Mouse (Mus musculus) ES-E14 (cell line): ENCODE measurements around the gene Arhgef28. TPM values are rescaled to one million over a fixed set of nuclear protein-coding genes. Genes with fewer than 3 reads are reported as not detected.
A peak's percentile ranks its signal among the peaks of the same experiment; 100 is the strongest.

Source experiments
- DNase-seq: peaks from one replicate; pipeline ENCODE4 v3.0.0-alpha.2; 2013; ENCODE audit warnings: low read depth, low spot score
- H3K27ac ChIP-seq: 2 replicates; pipeline ENCODE4 v1.5.1; 2012; ENCODE audit warnings: low read depth, mild to moderate bottlenecking, low read length, moderate library complexity, mixed read lengths; ENCODE audit not compliant: poor library complexity, insufficient read depth, severe bottlenecking
- H3K36me3 ChIP-seq: 2 replicates; pipeline ENCODE4 v1.6.1; 2012; ENCODE audit warnings: mild to moderate bottlenecking, low read length, moderate library complexity, mixed read lengths; ENCODE audit not compliant: control insufficient read depth, poor library complexity, insufficient read depth, severe bottlenecking
- H3K4me1 ChIP-seq, 2 experiments: fragments of 150-350 bp in 1 of 2; sonication (generic) in 1 of 2; 2 replicates each; pipeline ENCODE4 v1.6.1; 2012; ENCODE audit warnings: low read length in 2 of 2, mild to moderate bottlenecking in 1 of 2, mixed read lengths in 1 of 2; ENCODE audit not compliant: control insufficient read depth in 2 of 2, insufficient read depth in 2 of 2, poor library complexity in 1 of 2
- H3K4me3 ChIP-seq, 2 experiments: fragments of 150-350 bp in 1 of 2; sonication (generic) in 1 of 2; 2 replicates each; pipeline ENCODE4 v1.5.1; 2012; ENCODE audit warnings: low read length in 2 of 2, low read depth in 1 of 2, mild to moderate bottlenecking in 1 of 2, mixed read lengths in 1 of 2; ENCODE audit not compliant: insufficient read depth in 1 of 2, poor library complexity in 1 of 2, severe bottlenecking in 1 of 2
- H3K9ac ChIP-seq: 2 replicates; pipeline ENCODE4 v1.6.1; 2012; ENCODE audit warnings: low read depth, mild to moderate bottlenecking, low read length, mixed read lengths; ENCODE audit not compliant: poor library complexity, insufficient read depth, severe bottlenecking
- H3K9me3 ChIP-seq: fragments of 150-350 bp; sonication (generic); 2 replicates; pipeline ENCODE4 v1.6.1; 2012; ENCODE audit warnings: low read depth, mild to moderate bottlenecking, low read length; ENCODE audit not compliant: control insufficient read depth, insufficient read depth
- CHD2 ChIP-seq: IDR thresholded peaks from 2 replicates; pipeline ENCODE4 v1.6.1; 2014; ENCODE audit warnings: mild to moderate bottlenecking, low read depth, low read length, inconsistent platforms
- HCFC1 ChIP-seq: IDR thresholded peaks from 2 replicates; pipeline ENCODE4 v1.6.1; 2012; ENCODE audit warnings: low read length, inconsistent platforms, borderline replicate concordance; ENCODE audit not compliant: insufficient read depth
- MAFK ChIP-seq: IDR thresholded peaks from 2 replicates; pipeline ENCODE4 v1.6.1; 2014; ENCODE audit warnings: mild to moderate bottlenecking, low read depth, low read length, inconsistent platforms; ENCODE audit not compliant: insufficient read depth
- ZC3H11A ChIP-seq: IDR thresholded peaks from 2 replicates; pipeline ENCODE4 v1.6.1; 2012; ENCODE audit warnings: low read depth, mild to moderate bottlenecking, inconsistent platforms, low read length, borderline replicate concordance
- ZNF384 ChIP-seq: IDR thresholded peaks from 2 replicates; pipeline ENCODE4 v1.6.1; 2012; ENCODE audit warnings: low read depth, low read length, inconsistent platforms
- in situ Hi-C, 2 experiments: fragments of 600-800 bp; cut with MboI; formaldehyde crosslinking; loops; one replicate each; pipeline ENCODE4 v1.15.1; 2025; ENCODE audit warnings: low sequenced_read_pairs in 2 of 2, inconsistent platforms in 1 of 2; ENCODE audit not compliant: unreplicated experiment in 2 of 2
- total RNA-seq: library from RNA; depleted of rRNA; stranded (reverse); fragments of 300-350 nt; gene quantifications from 2 replicates; pipeline ENCODE4 v1.2.3, GENCODE M21; 2012

The Arhgef28 gene
- total RNA-seq, 1 experiment, result 19.0 TPM

DNA sequence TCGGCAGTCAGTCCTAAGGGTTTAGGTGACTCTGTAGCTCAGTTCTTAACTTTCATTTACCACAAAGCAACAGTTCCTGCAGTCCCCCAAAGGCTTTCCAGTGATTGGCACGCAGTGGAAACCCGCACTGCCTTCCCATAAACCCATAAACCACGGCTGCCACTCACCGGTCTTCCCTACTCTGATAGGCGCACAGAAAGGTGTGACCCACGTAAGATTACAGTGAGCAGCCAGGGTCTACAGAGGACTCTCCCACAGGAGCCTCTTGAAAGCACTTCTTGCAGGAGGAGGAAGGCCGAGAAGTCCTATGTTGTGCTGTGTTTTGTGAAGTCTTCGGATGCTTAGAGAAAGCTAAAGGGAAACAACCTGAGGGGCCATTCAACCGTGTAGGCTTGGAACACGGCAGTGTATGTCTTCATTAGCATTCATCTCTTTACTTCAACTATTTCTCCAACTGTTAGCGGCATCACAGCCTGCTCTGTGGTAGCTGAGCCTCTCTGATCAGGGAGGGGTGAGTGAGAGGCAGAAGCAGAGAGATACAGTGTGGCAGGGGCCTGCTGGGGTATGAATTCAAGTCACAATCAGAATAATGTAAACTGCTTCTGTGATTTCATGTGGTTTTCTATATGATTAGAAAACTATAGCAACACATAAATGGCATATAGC lies 189.2 kb downstream of the Arhgef28 start:
- in situ Hi-C loops, result no loop called here
- peak overlapping the region in 1 of 2 experiments; percentile 66; a peak in 1 of 4 replicates for H3K4me3 ChIP-seq
- DNase-seq, result no peak
- TF ChIP-seq MAFK (no peak), ZNF384 (no peak), CHD2 (no peak), ZC3H11A (no peak), HCFC1 (no peak)
- H3K9me3 ChIP-seq, result no peaks in the 10 kb centered on the region
- no peaks in the 10 kb centered on the region; the same call in 1 of the 2 replicates for H3K36me3 ChIP-seq
- H3K4me1 ChIP-seq, result peaks cover 2 to 10% of the 10 kb centered on the region in 2 experiments; a peak in 2 of 4 replicates
- H3K27ac ChIP-seq, result no peak overlapping the region
- H3K9ac ChIP-seq, result no peak overlapping the region

DNA sequence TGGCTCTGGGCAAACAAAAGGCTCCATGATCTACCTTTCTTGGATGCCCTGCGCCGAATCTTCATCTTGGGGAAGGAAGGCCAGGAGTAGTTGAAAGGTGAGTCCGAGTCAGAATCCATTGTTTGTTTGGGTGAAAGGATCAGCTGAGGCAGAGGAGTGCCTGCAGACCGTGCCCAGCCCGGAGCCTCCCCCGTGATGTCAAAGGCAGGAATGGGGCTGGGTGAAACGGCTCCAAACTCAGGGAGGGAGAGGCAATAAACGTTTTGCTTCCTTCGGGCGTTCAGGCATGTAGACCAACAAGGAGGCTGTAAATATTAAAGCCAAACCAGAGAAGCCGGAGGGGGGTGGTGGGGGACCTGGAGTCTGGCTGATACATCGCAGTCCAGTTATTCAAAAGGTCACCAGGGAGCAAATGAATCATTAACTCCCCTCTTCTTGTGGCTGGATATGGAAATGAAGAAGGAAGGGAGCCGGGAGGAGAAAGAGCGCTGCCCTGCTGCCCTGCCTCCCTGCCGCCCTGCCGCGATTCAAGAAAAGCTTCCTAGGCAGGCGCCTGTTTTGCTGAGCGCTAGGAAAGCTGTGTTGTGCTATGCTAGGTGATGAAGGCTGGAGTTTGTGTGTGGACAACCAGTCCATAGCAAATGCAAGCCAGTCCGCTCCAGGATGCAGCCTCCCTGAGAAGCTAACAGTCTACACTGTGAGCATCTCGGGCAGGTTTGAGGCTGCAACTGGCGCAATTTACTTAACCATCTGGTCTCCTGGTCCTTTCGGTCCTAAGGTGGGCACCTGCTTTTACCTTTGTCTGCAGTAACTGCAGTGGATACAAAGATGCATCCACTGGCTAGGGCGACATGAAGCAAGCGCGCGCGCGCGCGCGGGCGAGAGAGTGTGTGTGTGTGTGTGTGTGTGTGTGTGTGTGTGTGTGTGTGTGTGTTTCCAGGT lies 190.0 kb downstream of the Arhgef28 start:
- no peak for DNase-seq
- Histone ChIP-seq H3K27ac (no peak overlapping the region), H3K9ac (0 out of 2 replicates have a peak overlapping the region, but pooled peaks have one; percentile 30), H3K4me1 (peaks cover 2 to 10% of the 10 kb centered on the region in 2 experiments; a peak in 2 of 4 replicates), H3K36me3 (no peaks in the 10 kb centered on the region; the same call in 1 of the 2 replicates), H3K9me3 (no peaks in the 10 kb centered on the region), H3K4me3 (peak overlapping the region; percentile 32 to 66; a peak in 3 of 4 replicates)
- in situ Hi-C loops, result no loop called here
- no peak for TF ChIP-seq ZC3H11A
- no peak for TF ChIP-seq HCFC1
- no peak for TF ChIP-seq CHD2
- TF ChIP-seq ZNF384, result no peak
- no peak for TF ChIP-seq MAFK

DNA sequence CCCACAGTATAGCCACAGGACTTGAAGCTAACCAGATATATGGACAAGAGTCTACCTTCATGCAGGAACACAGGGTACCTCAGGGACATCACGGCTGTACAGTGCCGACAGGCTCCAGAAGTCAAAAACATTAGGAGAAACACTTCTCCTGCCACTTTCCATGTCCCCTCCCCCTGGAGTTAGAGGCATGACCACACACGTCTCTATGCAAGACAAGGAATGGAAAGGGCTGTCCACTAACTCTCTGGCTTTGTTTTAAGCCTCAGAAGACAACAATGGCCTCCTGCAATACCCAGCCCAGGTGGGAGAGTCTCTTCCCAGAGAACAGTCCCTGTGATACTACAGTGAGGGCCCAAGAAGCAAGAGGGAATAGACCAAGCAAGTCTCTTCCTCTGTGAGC lies 191.3 kb downstream of the Arhgef28 start:
- in situ Hi-C loops, result no loop called here
- H3K4me3 ChIP-seq, result no peak overlapping the region
- no peaks in the 10 kb centered on the region for H3K9me3 ChIP-seq
- TF ChIP-seq ZNF384, result no peak
- no peak for TF ChIP-seq ZC3H11A
- TF ChIP-seq CHD2, result no peak
- no peak for TF ChIP-seq MAFK
- no peak for TF ChIP-seq HCFC1
- H3K4me1 ChIP-seq, result peaks cover 2 to 10% of the 10 kb centered on the region in 2 experiments; a peak in 2 of 4 replicates
- no peak overlapping the region for H3K27ac ChIP-seq
- H3K9ac ChIP-seq, result no peak overlapping the region
- DNase-seq, result no peak
- H3K36me3 ChIP-seq, result no peaks in the 10 kb centered on the region; the same call in 1 of the 2 replicates

DNA sequence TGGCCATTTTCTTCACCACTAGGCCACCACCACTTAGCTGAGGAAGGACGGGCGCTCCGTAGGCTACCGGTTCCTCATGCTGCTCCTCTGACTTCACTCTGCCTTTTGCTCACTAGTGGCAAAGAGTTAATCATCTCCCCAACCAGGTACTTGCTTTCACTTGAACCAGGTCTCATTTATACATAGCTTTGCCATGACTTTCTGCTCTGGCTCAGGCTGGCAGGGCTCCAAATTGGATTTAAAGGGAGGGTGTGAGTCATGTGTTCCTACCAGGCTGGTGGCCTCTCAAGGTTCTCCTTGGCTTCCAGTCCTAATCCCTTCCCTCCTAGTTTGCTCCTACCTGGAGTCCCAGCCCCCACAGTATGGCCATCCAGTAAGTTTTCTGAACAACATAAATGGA lies 192.5 kb downstream of the Arhgef28 start:
- Histone ChIP-seq H3K27ac (no peak overlapping the region), H3K36me3 (no peaks in the 10 kb centered on the region; the same call in 1 of the 2 replicates), H3K4me1 (peaks cover 2 to 10% of the 10 kb centered on the region in 2 experiments; a peak in 2 of 4 replicates), H3K9me3 (no peaks in the 10 kb centered on the region), H3K4me3 (no peak overlapping the region), H3K9ac (no peak overlapping the region)
- in situ Hi-C loops, result no loop called here
- no peak for TF ChIP-seq CHD2
- TF ChIP-seq MAFK, result no peak
- TF ChIP-seq HCFC1, result no peak
- no peak for TF ChIP-seq ZC3H11A
- TF ChIP-seq ZNF384, result no peak
- no peak for DNase-seq
